Mouse (Mus musculus) kidney, adult 2 months (tissue): Measurements from ENCODE around the gene Creb1.

ENCODE experiments used
- CTCF ChIP-seq: fragments of 200-500 bp; conservative IDR thresholded peaks from 2 replicates; pipeline ENCODE4 v1.5.1; 2011; ENCODE audit warnings: low read depth, mild to moderate bottlenecking, control low read depth, low read length, moderate library complexity, mixed read lengths; ENCODE audit not compliant: insufficient read depth, insufficient read length
- POLR2A ChIP-seq: fragments of 200-500 bp; IDR thresholded peaks from one replicate; pipeline ENCODE4 v1.6.1; 2011; ENCODE audit warnings: low read depth, low read length, control low read depth

DNA sequence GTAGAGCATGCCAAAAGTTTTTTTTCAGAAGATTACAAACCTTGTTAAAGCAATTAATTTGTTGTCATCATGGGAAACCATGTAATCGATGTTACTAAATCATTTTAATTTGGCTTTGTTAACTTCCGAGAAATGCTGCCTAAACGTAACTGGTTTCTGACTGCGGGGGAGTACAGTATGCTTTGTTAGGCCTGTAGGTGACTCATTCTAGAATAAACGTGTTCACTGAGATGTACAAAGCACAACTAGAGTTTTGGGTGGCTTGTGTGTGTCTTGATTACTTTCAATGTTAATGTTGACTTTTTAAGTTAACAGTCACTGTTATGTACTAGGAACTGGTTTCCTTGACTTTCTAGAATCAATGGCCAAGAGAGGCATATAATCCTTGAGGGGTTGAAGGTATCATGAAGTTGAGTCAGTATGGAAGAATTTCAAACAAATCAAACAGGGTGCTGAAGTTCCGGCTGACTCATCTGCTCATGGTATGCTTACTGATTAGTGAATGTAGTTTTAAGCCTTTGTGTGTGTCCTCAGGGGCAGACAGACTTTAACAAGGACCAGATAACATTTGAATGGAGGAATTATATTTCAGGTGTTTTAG lies 68.9 kb downstream of the Creb1 start:
- no peak for TF ChIP-seq CTCF
- TF ChIP-seq POLR2A = no peak
